Mouse (Mus musculus) neural tube, embryonic 11.5 days (tissue): Measurements from ENCODE around the gene Rnf166. TPM values are rescaled to one million over a fixed set of nuclear protein-coding genes. Genes with fewer than 3 reads are reported as not detected.

Experiments
- ATAC-seq: fragments of 200-750 bp; cut with Nextera tagmentation; 2 replicates; pipeline ENCODE4 v1.8.0; 2017; ENCODE audit warnings: moderate number of reproducible peaks, mild to moderate bottlenecking, moderate TSS enrichment, moderate library complexity; ENCODE audit not compliant: insufficient read depth, low FRiP score, low TSS enrichment
- DNase-seq: peaks from one replicate; pipeline ENCODE4 v3.0.0-alpha.2; 2015; ENCODE audit warnings: low spot score
- H3K27ac ChIP-seq: fragments of 300-500 bp; sonication (generic); 2 replicates; pipeline ENCODE4 v1.5.1; 2014; ENCODE audit warnings: low read depth, mild to moderate bottlenecking, low read length
- H3K27me3 ChIP-seq: fragments of 300-500 bp; sonication (generic); 2 replicates; pipeline ENCODE4 v1.6.1; 2014; ENCODE audit warnings: mild to moderate bottlenecking, low read length, mixed read lengths; ENCODE audit not compliant: control insufficient read depth, insufficient read depth
- H3K36me3 ChIP-seq: fragments of 300-500 bp; sonication (generic); 2 replicates; pipeline ENCODE4 v1.6.1; 2014; ENCODE audit warnings: mild to moderate bottlenecking, low read length, moderate library complexity, mixed read lengths; ENCODE audit not compliant: control insufficient read depth, insufficient read depth
- H3K4me1 ChIP-seq: fragments of 300-500 bp; sonication (generic); 2 replicates; pipeline ENCODE4 v1.6.1; 2014; ENCODE audit warnings: low read length, mixed read lengths; ENCODE audit not compliant: control insufficient read depth, insufficient read depth
- H3K4me2 ChIP-seq: fragments of 300-500 bp; sonication (generic); 2 replicates; pipeline ENCODE4 v1.6.1; 2014; ENCODE audit warnings: low read depth, mild to moderate bottlenecking, moderate library complexity
- H3K4me3 ChIP-seq: fragments of 300-500 bp; sonication (generic); 2 replicates; pipeline ENCODE4 v1.5.1; 2014; ENCODE audit warnings: low read depth, low read length
- H3K9ac ChIP-seq: fragments of 300-500 bp; sonication (generic); 2 replicates; pipeline ENCODE4 v1.6.1; 2014; ENCODE audit warnings: mild to moderate bottlenecking, low read length
- H3K9me3 ChIP-seq: fragments of 300-500 bp; sonication (generic); 2 replicates; pipeline ENCODE4 v1.6.1; 2016; ENCODE audit warnings: low read length; ENCODE audit not compliant: control insufficient read depth
- WGBS: fragments of 180-500 bp; shearing (Covaris S2); extraction: QIAGEN DNeasy Blood & Tissue Kit; methylation state at CpG from one replicate; pipeline ENCODE4 v1.1.7; 2014; 5-methylcytosine and 5-hydroxymethylcytosine counted together
- polyA plus RNA-seq: library from polyadenylated mRNA; unstranded; fragments of >200 nt; fragmentation: Nextera tagmentation; extraction: Ambion mirVana; gene quantifications from 2 replicates; pipeline ENCODE4 v1.2.1, GENCODE M21; 2014

The Rnf166 gene
- polyA plus RNA-seq = 30.1 and 31.1 TPM in 2 replicates

- ATAC-seq (peak; percentile 96), DNase-seq (peak; percentile 95)
- WGBS = under 1% methylated on average over 100 of the region's 103 CpGs
- Histone ChIP-seq H3K27me3 (no peaks in the 10 kb centered on the region), H3K4me3 (peak within 1 kb of the TSS; percentile 89), H3K4me1 (peaks cover 11% of the 10 kb centered on the region), H3K27ac (no peak within 1 kb of the TSS), H3K4me2 (peak within 1 kb of the TSS; percentile 94), H3K9me3 (no peaks in the 10 kb centered on the region), H3K9ac (peak within 1 kb of the TSS; percentile 89), H3K36me3 (peaks cover 10% of the 10 kb centered on the region)
Measured at GRCm38 (mm10) chr8:122475580-122476320, at the start of gene Rnf166, which contains the start of gene Ctu2. Gene Rnf166, minus strand, starts transcription at chr8:122476064. Gene Ctu2, plus strand, starts transcription at chr8:122476143.

DNA sequence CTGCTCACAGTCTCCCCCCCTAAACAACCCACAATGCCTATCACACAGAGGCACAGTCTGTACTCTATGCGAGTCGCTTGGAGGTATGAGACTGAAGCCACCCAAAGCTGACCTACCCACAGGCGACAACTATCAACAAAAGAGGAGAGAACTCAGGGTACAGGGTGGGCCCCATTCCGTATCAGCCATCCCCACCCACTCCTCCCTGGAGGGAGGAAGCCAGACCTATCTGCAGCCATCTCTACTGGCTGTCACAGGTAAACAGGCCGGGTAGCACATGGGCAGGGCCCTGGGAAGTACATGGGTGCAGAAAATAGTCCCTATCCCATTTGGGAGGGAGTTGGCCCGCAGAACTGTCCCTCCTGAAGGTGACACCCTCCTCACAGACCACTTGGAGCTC, 49.1 kb upstream of the Rnf166 start:
- no peaks in the 10 kb centered on the region for H3K36me3 ChIP-seq
- no peak overlapping the region for H3K4me3 ChIP-seq
- WGBS = 74% methylated on average over 6 of the region's 6 CpGs
- H3K9ac ChIP-seq = no peak overlapping the region
- no peaks in the 10 kb centered on the region for H3K9me3 ChIP-seq
- H3K27me3 ChIP-seq = no peaks in the 10 kb centered on the region
- peaks cover 17% of the 10 kb centered on the region for H3K4me1 ChIP-seq
- DNase-seq (no peak), ATAC-seq (no peak)
- H3K27ac ChIP-seq = no peak overlapping the region
- H3K4me2 ChIP-seq = no peak overlapping the region

GRCm38 (mm10) chr8:122524506-122524905, 48.6 kb upstream of the Rnf166 start:
- H3K4me3 ChIP-seq = no peak overlapping the region
- no peaks in the 10 kb centered on the region for H3K36me3 ChIP-seq
- no peak overlapping the region for H3K4me2 ChIP-seq
- no peak overlapping the region for H3K27ac ChIP-seq
- ATAC-seq (no peak), DNase-seq (no peak)
- WGBS = 83% methylated on average over 6 of the region's 6 CpGs
- no peak overlapping the region for H3K9ac ChIP-seq
- H3K4me1 ChIP-seq = peaks cover 17% of the 10 kb centered on the region
- no peaks in the 10 kb centered on the region for H3K9me3 ChIP-seq
- H3K27me3 ChIP-seq = no peaks in the 10 kb centered on the region

DNA sequence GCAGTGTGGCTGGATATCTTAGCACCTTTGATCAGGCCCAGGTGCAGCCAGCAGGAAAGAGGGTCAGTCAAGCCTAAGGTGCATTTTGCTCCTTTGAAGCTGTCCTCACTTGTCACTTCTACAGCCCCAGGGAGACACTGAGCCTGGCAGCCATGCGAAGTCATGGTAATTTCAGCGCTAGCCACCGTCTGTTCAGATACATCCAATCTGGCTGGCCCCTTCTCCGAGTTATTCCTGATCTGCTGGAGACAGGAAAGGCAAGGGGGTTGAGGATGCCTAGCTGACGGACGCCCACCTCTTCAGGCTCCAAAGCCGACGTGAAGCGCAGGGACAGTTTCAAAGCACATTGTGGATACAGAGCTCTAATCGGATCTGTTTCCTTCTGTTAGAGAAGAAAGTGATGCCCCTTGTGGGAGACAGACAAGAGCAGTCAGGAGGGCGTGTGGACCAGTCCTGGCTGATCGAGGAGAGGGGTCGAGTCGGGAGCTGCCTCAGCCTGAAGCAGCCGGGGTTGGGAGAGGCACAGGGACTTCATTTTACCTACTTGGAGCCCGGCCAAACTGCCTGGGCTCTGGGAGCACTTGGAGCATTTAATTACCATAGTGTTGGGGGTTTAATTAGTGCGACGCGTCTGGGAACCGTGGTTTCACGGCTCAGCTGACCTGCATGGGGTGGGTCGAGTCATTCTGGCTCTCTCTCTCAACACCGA, 47.9 kb upstream of the Rnf166 start:
- peaks cover 17% of the 10 kb centered on the region for H3K4me1 ChIP-seq
- no peaks in the 10 kb centered on the region for H3K9me3 ChIP-seq
- 26% methylated on average over 23 of the region's 23 CpGs for WGBS
- no peak for ATAC-seq
- H3K4me2 ChIP-seq = peak overlapping the region; percentile 19
- H3K36me3 ChIP-seq = no peaks in the 10 kb centered on the region
- H3K4me3 ChIP-seq = no peak overlapping the region
- no peaks in the 10 kb centered on the region for H3K27me3 ChIP-seq
- H3K27ac ChIP-seq = peak overlapping the region; percentile 34; the same call in 1 of the 2 replicates
- DNase-seq = peak; percentile 31
- H3K9ac ChIP-seq = 0 out of 2 replicates have a peak overlapping the region, but pooled peaks have one; percentile 4

- Histone ChIP-seq H3K4me3 (no peak overlapping the region), H3K9ac (0 out of 2 replicates have a peak overlapping the region, but pooled peaks have one; percentile 4), H3K4me2 (peak overlapping the region; percentile 19; the same call in 1 of the 2 replicates), H3K27ac (peak overlapping the region; percentile 34; the same call in 1 of the 2 replicates), H3K9me3 (no peaks in the 10 kb centered on the region), H3K36me3 (no peaks in the 10 kb centered on the region), H3K27me3 (no peaks in the 10 kb centered on the region), H3K4me1 (peaks cover 19% of the 10 kb centered on the region)
- no peak for DNase-seq
- ATAC-seq = no peak
- WGBS = 48% methylated on average over 14 of the region's 14 CpGs
Measured at GRCm38 (mm10) chr8:122522796-122523651, 47.2 kb upstream of the Rnf166 start.

- Histone ChIP-seq H3K9ac (no peak overlapping the region), H3K9me3 (no peaks in the 10 kb centered on the region), H3K4me3 (no peak overlapping the region), H3K27ac (no peak overlapping the region; the same call in 1 of the 2 replicates), H3K4me1 (peaks cover 24% of the 10 kb centered on the region), H3K36me3 (no peaks in the 10 kb centered on the region), H3K27me3 (no peaks in the 10 kb centered on the region), H3K4me2 (no peak overlapping the region)
- WGBS = 82% methylated on average over 11 of the region's 11 CpGs
- DNase-seq = no peak
- no peak for ATAC-seq
Measured at GRCm38 (mm10) chr8:122520611-122521010, 44.7 kb upstream of the Rnf166 start.

- Histone ChIP-seq H3K36me3 (no peaks in the 10 kb centered on the region), H3K27me3 (no peaks in the 10 kb centered on the region), H3K27ac (peak overlapping the region; percentile 67), H3K9ac (peak overlapping the region; percentile 19; the same call in 1 of the 2 replicates), H3K9me3 (no peaks in the 10 kb centered on the region), H3K4me3 (no peak overlapping the region), H3K4me1 (peaks cover 11% of the 10 kb centered on the region), H3K4me2 (no peak overlapping the region)
- WGBS = 23% methylated on average over 6 of the region's 6 CpGs
- peak; percentile 43 for DNase-seq
- ATAC-seq = no peak
Measured at GRCm38 (mm10) chr8:122517541-122518190, 41.8 kb upstream of the Rnf166 start.

DNA sequence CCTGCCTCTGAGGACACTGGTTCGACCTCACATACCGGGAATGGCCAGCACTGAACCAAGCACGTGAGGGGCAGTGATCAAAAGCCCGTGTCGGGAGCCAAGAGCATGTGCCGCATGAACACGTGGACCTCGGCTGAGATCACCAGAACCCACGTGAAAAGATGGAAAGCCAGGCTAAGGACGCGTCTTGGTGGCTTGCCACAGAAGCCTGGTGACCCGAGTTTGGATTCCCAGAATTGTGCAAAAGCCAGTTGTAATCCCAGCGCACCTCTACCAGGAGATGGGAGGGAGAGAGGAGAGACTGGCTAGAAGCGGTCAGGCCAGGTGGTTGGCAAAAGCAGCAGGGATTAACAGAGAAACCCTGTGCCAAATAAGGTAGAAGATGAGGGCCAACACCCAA, 39.8 kb upstream of the Rnf166 start:
- Histone ChIP-seq H3K4me1 (peaks cover 11% of the 10 kb centered on the region), H3K27ac (no peak overlapping the region), H3K27me3 (no peaks in the 10 kb centered on the region), H3K4me3 (no peak overlapping the region), H3K4me2 (no peak overlapping the region), H3K36me3 (no peaks in the 10 kb centered on the region), H3K9me3 (no peaks in the 10 kb centered on the region), H3K9ac (no peak overlapping the region)
- no peak for ATAC-seq
- no peak for DNase-seq
- WGBS = 94% methylated on average over 14 of the region's 14 CpGs
